Mouse (Mus musculus): ENCODE results near the gene Vip. TPM values are rescaled to one million over a fixed set of nuclear protein-coding genes. Genes with fewer than 3 reads are reported as not detected.

Vip gene
- total RNA-seq (2021): 10 to 100 TPM; 57.1 to 63.4 TPM

DNA sequence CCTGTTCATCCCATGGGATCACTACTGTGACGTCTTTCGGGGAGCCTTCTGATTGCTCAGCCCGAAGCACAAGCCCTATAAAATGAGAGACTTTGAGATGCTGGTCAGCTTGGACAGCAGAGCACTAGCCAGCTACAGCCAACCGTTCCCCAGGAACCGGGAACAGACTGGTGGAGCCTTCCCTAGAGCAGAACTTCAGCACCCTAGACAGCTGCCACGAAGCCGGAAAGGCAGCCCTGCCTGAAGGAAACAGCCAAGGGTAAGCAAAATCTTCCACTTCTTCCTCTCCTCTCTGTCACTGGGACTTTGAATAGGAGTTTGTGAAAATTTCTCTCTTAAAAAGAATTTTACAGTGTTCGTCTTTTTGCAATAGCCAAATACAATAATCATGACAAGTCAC is at the start of gene Vip:
Gene Vip, plus strand, starts transcription at position 107 of the 400 bp plus-strand sequence.
- intact Hi-C loops (cut with DNase I): loop anchor here (10.0 kb wide), 1 partner anchor 324 kb away; no protein-coding TSS in a partner anchor
- no peak for DNase-seq (ENCODE audit: low spot score in 2 of 2)

DNA sequence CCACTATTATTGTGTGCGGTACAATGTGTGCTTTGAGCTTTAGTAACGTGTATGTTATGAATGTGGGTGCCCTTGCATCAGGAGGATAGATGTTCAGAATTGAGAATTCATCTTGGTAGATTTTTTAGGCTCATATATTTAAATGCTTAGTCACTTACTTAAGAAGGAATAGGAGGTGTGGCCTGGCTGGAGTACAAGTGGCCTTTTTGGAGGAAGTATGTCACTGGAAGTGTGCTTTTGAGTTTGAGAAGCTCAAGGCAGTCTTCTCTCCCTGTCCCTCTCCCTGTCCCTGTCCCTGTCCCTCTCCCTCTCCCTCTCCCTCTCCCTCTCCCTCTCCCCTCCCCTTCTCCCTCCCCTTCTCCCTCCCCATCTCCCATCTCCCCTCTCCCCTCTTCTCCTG is 48.0 kb upstream of the Vip start:
- intact Hi-C loops (cut with DNase I): no loop called here

DNA sequence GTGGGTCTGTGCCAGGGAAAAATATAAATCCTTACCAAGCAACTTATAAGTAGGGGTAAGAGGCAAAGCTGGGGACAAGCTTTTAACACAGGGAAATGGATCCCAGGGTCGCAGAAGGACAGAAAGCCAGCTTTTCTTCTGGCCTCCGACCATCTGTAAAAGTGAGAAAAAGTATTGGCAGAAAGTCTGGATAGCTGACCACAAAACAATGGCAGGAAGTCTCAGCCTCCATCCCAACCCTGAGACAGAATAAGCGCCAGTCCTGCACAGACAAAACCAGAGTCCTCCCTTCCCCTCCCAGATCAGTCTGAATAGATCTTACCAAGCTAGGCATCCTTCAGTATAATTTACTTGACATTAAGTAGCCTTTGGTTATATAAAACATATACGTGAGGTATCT is 47.0 kb upstream of the Vip start:
- intact Hi-C loops (cut with DNase I): no loop called here
- DNase-seq (ENCODE audit: low spot score in 2 of 2): no peak

More for the DNA sequence above, 48.0 kb upstream of the Vip start:
- no peak for DNase-seq (ENCODE audit: low spot score in 2 of 2)

DNA sequence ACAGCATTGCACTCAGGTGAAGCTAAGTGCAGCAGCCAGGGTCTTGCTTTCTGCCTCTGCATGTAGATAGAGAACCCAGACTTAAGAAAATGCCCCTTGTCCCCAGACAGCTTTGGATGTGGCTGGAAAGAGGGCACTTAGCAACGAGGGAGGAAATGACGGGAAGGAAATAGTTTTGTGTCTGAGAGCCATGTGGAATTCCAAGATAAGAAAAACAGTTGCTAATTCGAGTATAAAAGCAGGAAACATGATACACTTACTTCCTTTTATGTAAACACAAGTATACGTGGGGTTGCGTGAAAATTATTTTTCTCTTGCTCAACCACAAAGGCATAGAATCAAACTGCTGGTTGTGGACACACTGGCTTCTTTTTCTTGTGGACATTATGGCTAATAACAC is 45.6 kb upstream of the Vip start, which contains the start of gene Myct1:
Gene Myct1, plus strand, starts transcription at position 312 of the 400 bp plus-strand sequence.
- intact Hi-C loops (cut with DNase I): no loop called here
- no peak for DNase-seq (ENCODE audit: low spot score in 2 of 2)

DNA sequence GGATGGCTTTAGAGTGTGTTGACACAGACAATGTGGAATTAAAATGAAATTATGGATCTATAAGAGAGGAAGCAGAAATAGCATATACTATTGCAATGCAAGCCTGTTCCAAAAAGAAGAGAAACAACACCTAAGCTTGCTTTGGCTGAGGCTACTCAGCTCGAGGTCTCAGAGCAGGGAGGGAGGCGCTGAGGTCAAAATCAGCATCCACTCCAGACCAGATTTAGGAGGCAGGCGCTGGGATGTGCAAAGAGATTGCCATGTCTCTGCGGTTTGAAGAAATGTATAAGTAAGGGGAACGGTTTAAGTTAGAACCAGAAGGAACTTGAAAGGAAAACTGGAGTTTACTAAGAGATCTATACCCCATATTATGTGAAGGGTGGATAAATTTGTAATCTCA is 44.6 kb upstream of the Vip start:
- no peak for DNase-seq (ENCODE audit: low spot score in 2 of 2)
- intact Hi-C loops (cut with DNase I): no loop called here

DNA sequence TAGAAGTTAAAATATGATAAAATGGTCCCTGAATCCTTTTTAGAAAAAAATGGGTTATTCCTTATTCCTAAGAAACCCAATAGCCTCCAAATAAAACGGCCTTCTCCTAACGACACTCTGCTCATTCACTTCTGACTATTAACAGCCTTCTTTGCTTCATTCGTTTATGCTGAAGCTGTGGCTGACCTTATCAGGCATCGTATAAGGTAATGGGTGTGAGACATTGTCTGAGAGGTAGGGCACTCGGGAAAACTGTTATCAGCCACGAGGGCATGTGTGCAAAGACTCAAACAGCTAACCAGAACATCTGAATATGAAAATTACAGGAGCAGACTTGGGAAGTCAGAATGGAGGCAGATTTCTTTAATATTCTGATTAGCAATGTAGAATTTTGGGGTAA is 42.5 kb upstream of the Vip start:
- intact Hi-C loops (cut with DNase I): no loop called here
- no peak for DNase-seq (ENCODE audit: low spot score in 2 of 2)

DNA sequence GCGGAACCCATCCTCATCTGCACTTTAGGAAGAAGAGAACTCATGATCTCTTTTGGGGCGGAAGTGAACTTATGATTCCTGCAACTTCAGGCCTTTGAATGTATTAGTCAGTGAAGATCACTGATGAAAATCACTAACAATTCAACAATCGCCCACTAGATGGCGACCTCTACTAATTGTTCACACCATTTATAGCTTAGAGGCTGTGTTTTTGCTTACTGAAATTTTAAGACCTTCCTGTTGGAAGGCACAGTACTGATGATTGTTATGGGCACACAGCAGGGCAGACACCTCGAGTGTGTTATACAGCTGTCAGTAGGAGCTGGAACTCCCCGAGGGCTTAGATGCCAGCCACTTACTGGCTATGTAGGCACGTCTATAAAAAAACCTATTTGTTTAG is 38.9 kb upstream of the Vip start:
- intact Hi-C loops (cut with DNase I): loop anchor here (2.0 kb wide), 2 partner anchors 33 to 191 kb away; no protein-coding TSS in a partner anchor
- DNase-seq (ENCODE audit: low spot score in 2 of 2): peak in 1 of 2 experiments; percentile 48

DNA sequence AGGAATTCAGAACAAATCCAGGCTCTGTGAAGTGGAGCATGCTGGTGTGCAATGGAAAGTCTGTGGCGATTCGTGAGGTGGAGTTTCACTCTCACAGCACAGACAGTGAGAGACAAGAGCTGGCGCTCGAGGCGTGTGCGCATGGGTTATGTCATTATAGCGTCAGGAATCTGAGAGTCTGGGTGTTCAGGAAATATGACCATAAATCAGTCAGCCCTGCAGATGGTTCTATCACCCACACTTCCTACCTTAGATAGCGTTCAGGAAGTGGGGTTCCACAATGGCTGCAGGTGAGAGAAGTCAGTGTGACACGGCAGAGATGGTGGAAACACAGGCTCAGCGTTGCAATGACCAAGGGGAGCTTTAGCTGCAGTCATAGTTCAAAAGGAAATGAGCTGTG is 35.5 kb upstream of the Vip start:
- intact Hi-C loops (cut with DNase I): no loop called here
- no peak for DNase-seq (ENCODE audit: low spot score in 2 of 2)

DNA sequence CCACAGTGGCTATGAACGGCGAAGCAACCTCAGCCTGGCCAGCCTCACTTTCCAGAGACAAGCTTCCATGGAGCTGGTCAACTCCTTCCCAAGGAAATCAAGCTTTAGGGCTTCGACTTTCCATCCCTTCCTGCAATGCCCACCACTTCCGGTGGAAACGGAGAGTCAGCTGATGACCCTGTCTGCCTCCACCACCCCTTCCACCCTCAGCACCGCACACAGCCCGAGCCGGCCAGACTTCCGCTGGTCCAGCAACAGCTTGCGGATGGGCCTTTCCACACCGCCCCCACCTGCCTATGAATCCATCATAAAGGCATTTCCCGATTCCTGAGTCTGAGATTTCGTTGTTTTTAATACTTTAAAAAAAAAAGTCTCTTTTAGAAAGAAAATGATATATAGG is 34.6 kb upstream of the Vip start:
- no peak for DNase-seq (ENCODE audit: low spot score in 2 of 2)
- intact Hi-C loops (cut with DNase I): no loop called here

DNA sequence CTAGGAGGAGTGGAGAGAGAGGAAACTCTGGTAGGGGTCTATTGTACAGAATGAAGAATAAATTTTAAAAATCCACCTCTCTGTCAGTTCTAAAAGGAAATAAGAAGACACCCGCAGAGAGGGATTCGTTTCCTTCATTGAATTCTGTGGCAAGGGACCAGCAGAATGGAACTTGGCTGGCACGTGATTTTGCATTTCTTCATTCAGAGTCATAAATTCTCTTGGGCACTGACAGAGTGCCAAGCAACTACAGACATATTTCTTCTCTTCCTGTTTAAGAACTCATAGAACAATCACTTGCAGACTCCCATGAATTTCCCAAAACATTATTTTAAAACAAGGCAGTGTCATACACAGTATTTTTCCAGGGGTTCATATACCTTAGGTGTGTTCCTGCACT is 30.1 kb upstream of the Vip start:
- intact Hi-C loops (cut with DNase I): no loop called here
- no peak for DNase-seq (ENCODE audit: low spot score in 2 of 2)

DNA sequence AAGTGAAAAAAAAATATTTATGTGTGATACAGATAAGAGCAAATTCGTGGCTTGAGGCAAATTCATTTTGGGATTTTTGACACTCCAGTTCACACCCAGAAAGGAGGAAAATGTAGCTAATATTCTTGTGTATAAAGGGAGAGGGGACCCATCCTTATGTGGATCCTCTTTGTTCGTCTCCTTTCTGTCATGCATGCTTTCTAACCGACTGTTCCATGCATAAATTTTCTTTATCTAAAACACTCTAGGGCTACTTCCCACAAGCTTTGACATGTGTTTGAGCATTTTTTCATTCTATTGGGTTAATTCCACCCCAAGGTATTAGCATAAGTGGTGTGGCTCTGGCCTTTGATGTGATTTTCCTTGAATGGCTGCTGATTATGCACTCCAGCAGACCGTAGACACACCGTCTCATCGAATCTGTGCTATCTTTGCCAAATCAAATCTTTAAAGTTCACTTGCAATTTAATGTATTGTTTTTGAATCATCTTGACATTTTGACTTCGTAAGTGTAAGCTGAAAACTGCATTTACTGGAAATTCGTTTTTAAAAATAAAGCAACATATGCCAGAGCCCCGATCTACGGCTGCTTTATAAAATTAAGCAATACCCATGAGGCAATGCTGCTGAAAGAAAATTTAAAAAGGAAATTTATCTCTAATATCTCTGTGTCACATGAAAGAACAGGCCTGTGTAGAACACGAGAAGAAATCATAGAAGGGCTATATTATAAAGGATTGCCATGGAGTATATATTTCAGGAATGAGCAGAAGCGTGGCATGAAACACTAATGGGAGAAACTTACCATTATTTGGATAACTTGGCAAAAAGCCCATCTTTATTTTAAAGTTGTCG is 23.6 kb upstream of the Vip start:
- intact Hi-C loops (cut with DNase I): no loop called here
- DNase-seq (ENCODE audit: low spot score in 2 of 2): no peak

DNA sequence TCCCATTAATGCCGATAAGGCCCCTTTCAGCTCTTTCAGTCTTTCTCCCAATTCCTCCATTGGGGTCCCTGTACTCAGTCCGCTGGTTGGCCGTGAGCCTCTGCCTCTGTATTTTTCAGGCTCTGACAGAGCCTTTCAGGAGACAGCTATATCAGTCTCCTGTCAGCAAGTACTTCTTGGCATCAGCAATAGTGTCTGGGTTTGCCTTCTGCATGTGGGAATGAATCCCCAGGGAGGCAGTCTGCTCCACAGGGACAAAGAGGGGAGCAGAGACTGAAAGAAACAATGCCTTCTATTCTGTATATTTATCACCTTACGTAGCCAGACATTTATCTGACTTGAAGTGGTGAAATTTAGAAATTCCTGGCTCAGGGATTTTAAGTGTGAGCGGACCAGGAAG is 12.8 kb upstream of the Vip start:
- DNase-seq (ENCODE audit: low spot score in 2 of 2): no peak
- intact Hi-C loops (cut with DNase I): no loop called here

DNA sequence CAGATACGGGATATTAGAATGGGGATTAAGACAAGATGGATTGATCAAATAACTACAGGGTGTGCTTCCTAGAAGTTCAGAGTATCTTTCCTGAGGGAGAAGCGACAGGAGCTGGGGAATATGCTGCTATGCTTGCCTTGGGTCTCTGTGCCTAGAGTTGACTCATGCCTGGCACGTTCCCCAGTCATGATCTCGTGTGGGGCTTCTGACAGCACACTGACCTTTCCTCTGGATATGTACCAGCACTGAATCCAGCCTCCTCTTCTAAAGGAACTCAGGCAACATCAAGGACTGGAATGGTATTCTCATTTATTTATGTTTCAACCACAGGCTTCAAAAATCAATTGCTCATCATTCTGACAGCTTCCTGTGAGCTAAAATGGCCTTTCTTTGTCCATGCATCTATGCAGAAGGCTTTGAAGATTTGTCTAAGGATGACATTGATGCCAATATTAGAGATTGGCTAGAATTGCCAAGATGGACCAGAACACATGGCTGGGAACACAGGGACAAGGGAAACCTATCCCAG is 5.3 kb upstream of the Vip start:
- intact Hi-C loops (cut with DNase I): loop anchor here (2.0 to 10.0 kb wide), 3 partner anchors 33 to 319 kb away; no protein-coding TSS in a partner anchor

DNA sequence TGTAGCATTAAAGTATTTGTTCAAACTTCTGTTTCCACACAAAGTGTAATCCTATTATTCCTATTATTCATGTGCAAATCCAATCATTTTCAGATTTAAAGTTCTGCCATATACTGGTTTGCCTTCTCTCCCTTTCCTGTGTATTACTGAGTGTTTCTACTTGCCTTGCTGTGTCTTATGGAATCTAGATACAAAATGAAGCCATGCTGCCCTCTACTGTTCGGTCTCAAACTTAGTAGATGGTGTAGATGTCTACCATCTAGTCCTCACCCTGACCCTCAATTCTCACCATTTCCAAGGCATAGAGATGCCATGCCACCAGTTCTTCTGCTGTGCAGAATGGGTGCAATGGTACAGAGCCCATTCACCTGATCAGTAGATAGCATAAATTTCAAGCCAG is 4.7 kb upstream of the Vip start:
- DNase-seq (ENCODE audit: low spot score in 2 of 2): peak; percentile 16 to 18
- intact Hi-C loops (cut with DNase I): loop anchor here (2.0 to 10.0 kb wide), 2 partner anchors 152 to 320 kb away; no protein-coding TSS in a partner anchor

More for the DNA sequence above, 5.3 kb upstream of the Vip start:
- no peak for DNase-seq (ENCODE audit: low spot score in 2 of 2)

DNA sequence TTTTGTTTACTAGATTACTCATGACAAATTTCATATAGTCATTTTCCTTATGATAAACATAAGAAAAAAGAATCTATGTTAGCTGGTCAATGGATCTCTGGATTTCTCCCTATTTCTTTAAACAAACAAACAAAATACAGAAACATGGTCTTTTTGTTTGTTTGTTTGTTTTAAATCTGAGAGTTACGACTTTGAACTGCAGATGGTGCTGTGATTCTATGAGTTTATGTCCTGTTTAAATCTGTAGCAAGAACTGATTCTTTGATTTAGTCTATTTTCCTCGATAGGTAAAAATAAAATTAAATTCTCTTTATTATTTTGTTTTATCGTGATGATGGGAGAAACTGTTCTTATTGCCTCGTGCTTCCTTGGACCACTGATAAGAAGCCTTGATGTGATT is 1.7 kb upstream of the Vip start:
- no peak for DNase-seq (ENCODE audit: low spot score in 2 of 2)
- intact Hi-C loops (cut with DNase I): loop anchor here (10.0 kb wide), 1 partner anchor 323 kb away; no protein-coding TSS in a partner anchor

DNA sequence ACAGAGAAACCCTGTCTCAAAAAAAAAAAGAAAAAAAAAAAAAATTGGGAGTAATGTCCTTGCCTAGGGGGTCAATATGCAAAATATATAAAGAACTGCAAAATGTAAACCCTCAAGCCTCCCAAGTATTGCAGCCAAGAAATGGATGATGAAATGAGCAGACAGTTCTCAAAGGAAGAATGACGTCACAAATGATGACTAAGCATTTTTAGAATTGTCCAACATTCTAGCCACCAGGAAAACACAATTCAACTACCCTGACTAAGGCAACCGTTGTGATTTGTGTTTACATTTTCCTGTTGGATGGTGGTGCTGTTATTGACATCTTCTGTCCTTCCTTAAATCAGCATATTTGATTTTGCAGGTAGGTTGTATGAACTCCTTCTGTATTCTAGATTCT is 42.3 kb downstream of the Vip start:
- intact Hi-C loops (cut with DNase I): no loop called here
- DNase-seq (ENCODE audit: low spot score in 2 of 2): no peak

DNA sequence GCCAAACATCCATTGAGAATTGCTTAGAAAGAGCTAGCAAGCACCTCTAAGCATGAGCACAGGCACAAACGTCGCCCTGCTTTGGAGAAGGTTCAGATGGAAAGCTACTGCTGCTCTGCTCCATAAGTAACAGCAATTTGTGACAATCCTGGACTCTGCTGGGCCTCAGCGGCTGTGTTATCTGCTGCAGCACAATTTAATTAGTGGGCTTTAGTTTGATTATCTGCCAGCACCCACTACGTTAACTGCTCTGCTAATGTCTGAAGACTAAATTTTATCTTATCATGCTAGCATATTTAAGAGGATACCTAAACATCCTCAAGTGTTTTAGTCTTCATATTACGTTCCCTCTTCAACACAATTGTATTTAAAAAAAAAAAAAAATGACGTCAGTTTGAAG is 46.6 kb downstream of the Vip start:
- intact Hi-C loops (cut with DNase I): no loop called here
- no peak for DNase-seq (ENCODE audit: low spot score in 2 of 2)

DNA sequence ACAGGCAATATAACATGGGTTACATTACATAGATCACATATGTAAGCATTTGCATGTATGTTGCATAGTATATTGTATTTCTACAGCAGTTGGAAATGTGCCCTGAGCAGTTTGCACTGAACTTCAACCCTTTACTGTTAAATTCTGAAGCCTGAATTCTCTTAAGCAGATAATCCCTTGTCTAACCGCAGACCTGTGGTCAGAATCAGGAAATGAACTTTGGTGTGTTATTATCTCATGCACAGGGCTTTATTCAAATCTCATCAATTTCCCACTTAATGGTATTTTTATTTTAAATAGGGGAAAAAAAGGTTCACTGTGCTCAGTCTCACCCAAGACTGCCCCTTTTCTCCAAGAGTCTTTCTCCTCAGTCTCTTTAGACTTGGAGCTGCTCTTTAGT is 55.3 kb downstream of the Vip start:
- intact Hi-C loops (cut with DNase I): no loop called here
- no peak for DNase-seq (ENCODE audit: low spot score in 2 of 2)

Measured in left cerebral cortex, postnatal 36 days (tissue).